Mouse (Mus musculus) lung, postnatal 36 days (tissue): Measurements from ENCODE around the gene Atp4b.
A peak's percentile ranks its signal among the peaks of the same experiment; 100 is the strongest.

ENCODE experiments used
- DNase-seq: peaks from one replicate; pipeline ENCODE4 v3.0.0; 2022; ENCODE audit warnings: mixed read lengths

The Atp4b gene

DNA sequence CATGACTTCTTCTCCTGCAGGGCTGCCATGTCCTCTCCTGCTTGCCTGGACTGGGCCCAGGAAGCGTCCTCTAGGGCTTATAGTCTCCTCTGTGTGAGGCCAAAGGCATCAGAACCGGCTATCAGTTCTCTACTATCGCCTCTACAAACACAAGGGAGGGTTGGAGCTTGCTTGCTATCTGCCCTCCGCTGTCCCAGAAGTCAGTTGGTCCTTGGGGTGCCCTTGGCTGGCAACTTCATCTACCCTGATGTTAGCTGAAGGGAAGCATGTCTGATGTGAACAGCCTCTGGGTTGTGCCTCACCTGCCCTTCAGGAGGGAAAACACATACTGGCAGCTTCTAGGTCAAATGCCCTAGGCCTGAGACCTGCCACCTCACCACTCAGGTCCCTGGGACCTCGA is at the start of gene Atp4b:
TSS of gene Atp4b (minus strand) at position 101 of the 400 bp plus-strand sequence.
- no peak for DNase-seq

DNA sequence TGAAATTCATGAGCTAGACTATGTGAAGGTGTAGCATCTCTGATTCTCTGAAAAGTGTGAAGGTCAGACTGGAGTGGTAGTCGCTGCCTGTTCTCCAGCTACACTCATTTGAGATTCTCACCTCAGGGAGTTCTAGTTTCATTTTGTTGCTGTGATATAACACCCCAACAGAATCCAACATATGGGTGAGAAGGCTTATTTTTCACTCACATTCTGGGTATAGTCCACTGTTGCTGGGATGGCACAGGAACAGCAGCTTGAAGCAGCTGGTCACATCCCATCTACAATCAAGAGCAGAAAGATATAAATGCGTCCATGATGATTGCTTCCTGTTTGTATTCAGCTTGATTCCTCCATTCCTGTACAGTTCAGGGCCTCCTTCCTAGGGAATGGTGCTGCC is 45.5 kb upstream of the Atp4b start:
- DNase-seq, result no peak

DNA sequence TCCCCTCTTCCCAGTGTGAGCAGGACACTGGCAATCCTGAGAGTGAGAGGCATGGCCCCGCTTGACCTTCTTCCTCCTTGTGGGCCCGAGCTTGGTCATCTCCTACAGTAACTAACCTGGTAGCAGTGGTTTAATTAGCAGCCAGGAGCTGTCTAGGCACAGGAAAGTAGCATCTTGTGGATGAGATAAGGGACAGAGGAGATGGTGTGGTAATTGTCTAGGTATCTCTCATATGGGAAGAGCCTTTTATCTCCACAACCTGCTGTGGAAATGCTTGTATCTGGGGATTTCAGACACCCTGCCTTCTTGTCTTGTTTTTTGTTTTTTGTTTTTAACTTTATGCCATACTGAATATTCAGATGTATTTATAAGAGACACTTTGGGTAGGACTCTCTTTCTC is 40.9 kb upstream of the Atp4b start:
- DNase-seq, result no peak

DNA sequence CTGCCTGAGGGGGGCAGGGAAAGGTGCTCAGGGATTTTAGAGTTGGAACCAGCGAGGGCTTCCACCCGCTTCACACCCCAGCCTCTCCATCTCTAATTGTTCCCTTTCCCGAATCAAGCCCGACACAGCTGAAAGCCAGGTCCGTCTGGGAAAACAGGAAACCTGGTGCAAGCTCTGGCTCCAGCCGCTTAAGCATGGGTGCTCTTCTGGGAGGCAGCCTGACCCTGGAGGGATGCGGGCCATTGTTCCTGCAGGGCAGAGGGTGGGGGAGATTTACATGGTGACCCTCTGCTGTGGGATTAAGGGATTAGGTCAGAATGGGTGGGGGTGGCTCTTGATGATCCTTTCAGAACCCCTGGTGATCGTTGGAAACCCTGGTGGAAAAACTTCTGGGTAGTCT is 39.4 kb upstream of the Atp4b start:
- DNase-seq, result no peak

DNA sequence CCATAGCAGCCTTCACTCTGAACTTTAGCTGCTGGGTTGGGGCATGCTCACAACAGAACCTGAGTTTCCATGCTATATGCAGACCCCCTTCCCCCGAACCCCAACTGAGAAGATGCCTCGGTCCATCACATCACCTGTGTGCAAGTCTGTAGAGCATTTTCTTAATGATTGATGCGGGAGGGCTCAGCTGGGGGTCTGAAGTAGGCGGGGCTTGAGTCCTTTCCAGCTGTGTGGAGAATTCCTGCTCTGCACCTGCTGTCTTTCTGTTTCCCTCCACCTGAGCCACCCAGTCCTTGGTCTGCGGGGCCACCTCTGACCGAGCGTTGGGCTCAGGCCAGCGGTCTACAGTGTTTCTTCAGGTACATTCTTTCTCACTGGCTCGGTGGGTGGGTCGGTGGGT is 38.3 kb upstream of the Atp4b start, which contains the start of gene Tmem255b:
TSS of gene Tmem255b (plus strand) at position 301 of the 400 bp plus-strand sequence.
- DNase-seq, result no peak

DNA sequence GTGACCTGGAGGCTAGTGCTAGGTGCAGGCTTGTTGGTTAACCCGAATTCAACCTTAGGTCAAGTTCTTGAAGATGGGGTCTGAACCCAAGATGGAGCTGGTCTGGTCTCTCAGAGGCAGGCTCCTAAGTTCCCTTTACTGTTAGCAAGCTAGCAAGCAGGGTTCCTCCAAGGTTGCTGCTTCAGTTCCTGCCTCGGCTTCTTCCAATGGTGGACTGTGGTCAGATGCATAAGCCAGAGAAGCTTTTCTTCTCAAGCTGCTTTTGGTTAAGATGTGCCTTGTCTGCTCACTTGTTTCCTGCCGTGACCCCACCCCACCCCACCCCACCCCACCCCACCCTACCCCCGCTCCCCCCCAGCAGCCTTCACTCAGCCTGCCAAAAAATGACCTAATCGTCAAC is 36.5 kb upstream of the Atp4b start:
- no peak for DNase-seq

DNA sequence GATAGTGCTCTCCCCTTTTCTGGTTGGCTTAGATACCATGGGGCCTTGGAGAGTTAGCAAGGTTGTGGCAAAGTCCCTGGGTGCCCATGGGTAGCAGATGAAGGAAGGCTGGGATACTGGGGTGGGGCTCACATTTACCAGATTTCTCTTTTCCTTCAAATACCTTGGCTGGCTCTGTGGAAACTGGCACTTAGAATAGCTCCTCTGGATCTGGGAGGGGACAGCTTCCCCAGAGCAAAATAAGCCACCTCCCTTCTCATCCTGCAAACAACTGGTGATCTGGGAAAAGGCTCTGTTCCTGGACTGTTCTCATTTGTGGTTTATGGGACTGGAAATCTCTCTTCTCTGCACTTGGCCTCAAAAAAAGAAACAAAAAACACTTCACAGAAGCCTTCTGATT is 34.2 kb upstream of the Atp4b start:
- no peak for DNase-seq

DNA sequence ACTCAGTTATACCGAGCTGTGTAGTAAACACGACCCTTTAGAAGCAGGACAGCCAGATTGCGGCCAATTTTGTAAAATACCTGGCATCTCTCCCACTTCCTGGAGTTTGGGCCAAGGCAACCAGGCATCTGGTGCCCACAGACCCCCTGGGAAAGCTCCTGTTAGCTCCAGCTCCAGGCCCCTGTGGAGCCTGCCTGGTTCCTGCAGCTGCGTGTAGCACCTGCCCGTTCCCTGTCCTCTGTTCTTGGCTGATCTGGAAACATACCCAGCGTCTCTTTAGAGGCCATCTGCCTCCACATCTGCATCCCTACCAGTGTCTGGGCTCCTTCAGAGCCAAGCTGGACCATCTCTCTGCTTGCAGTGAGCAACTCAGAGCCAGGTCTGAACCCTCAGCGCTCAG is 33.8 kb upstream of the Atp4b start:
- DNase-seq, result no peak

DNA sequence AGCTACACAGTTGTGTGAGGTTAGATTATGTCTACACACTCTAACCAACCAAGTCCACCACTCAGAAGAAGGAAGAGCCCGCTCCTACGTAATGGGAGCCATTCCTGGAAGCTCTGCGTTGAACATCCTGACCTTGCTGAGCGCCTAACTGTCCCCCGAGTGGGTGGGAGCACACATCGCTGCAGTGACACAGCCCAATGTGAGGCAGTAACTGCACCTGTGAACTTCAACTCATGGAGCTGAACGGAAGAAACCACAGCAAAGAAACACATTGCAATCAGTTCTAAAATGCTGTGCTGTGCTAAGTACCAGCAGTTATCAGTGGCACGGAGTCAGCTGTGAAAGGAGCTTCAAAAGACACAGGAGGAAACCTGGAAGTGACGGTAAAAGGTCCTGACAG is 31.5 kb upstream of the Atp4b start:
- no peak for DNase-seq

DNA sequence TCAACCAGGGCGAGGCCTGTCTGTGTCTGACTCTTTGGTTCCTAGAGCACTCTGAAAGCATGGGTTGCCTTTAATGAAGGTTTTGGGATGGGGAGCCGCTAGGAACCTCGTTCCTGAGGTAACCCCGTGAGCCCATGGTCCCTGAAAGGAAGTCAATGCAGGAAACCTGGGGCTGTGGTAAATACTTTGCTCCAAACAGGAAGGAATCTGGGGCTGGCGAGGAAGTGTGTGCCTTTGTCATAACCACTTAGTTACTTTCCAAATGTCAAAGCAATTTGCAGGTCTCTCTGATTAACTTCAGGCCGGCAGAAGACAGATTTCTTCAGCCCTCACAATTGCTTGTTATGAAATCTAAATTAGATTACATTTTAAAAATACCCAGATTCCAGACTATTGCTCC is 30.7 kb upstream of the Atp4b start:
- peak; percentile 7 for DNase-seq

DNA sequence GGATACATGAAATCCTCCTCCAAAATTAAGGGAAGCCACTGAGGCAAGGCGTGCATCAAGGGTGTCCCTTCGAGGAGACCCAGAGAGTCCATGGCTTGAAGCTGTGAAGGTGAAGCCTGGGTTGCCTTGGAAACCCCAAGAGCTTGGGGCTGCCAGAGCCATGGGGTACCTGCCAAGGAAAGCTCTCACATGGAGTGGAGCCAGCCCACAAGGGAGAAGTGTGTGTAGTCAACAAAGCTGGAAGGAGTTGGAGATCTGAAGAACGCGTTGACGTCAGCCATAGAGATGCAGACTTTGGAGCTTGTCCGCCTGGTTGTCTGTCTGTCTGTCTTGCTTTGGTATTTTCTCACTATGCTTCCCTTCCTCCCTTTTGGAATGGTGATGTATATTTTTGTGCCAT is 24.3 kb upstream of the Atp4b start:
- DNase-seq, result peak; percentile 65

DNA sequence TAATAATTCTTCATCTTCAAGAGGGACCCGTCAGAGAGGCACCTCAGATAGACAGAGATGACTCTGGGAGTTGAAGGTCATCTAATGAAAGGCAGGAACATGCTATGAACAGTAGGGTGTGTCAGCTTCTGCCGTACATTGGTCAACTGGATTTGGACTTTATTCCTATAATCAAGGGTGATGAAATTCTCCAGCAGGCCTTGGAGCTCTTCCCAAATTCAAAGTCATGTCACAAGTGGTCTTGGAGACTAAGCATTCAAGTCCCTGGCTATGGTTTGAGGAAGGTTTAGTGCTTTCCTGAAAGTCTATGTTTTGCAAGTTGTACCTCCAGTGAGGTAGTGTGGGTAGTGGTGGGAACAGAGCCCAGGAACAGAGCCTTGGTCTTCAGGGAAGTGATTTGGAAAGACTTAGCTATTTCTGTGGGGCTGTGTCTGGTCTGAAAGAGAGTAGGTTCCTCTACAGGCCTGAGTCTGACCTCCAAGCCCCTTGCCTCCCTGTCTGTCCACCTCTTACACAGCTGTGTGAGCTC is 22.6 kb upstream of the Atp4b start:
- DNase-seq, result no peak

DNA sequence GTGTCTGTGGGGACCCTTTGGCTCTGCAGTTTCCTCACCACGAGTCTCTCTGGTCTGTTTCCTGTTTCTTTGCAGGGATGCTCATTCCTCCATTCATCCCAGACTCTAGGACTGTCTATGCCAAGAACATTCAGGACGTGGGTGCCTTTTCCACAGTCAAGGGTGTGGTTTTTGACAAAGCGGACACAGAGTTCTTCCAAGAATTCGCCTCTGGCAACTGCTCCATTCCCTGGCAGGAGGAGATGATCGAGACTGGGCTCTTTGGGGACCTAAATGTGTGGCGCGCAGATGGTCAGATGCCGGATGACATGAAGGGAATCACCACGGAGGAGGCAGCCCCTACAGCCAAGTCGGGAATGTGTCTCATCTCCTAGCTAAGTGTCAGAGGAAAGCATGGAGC is 19.3 kb upstream of the Atp4b start:
- DNase-seq, result no peak

DNA sequence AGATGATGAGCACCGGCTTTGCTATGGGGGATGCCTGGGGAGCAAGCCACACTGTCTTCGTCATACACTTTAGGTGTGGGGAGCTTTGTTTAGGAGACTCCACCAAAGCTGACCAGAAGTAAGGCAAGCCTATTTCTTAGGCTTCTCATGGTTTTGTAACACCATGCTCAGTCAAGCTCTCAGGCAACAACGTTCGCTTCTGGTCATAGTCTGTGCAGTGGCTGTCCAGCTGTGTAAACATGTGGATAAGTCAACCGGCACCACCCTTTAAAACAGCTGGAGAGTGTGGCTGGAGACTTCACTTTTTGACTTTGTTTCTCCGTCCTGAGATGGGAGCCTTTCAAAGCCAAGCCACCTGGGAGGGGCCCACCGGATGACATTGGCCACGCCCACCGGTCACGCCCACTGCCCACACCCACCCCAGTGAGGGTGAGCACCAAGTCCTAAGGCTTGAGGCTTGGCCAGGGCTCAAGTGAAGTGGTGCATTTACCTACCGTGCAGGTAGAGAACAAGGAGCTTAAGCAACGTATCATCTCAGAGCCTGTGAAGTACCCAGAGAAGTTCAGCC is 17.3 kb upstream of the Atp4b start:
- DNase-seq, result peak; percentile 6

DNA sequence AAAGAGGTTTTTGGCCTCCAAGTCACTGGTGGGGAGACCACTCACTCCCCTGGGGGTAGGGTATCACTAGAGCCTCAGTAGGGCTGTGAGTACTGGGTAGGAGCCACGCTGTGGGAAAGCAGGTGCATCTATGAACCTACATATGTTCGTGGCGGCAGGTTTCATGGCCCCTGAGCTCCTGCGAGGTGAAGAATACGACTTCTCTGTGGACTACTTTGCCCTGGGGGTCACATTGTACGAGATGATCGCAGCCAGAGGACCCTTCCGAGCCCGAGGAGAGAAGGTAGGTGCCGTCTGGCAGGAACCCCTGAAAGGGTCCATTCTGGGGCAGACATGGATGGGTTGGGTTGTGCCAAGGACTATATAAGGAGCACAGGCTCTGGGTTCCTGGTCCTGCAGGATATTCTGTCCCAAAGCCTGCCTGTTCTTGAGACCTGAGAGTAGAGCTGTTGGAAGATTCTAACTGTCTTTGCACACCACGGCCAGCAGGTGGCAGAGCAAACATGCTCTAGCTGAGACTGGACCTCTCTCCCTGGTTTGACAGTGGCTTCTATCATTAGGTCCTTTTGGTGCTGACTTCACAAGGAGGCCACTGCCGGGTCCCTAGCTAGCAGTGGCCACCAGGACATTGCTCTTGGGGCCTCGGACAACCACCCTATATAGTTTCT is 16.4 kb upstream of the Atp4b start:
- peak; percentile 51 for DNase-seq

DNA sequence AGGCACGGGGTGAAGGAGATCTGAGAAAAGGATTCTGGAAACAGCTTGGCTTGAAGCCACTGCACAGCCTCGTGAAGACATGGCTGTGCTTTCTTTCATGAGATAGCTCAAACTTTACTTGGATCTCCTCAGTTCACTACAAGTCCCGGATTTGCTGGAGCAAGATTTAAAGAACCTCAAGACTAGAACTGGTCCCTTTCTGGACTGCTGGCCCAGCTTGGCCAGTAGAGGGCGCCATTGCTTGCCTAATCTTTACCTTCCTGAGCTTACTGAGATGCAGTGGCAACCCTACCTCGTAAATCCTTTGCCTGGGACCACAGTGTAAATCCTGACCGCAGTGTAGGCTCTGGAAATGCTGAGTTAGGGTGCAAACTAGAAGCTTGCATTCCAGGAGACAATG is 15.0 kb upstream of the Atp4b start:
- peak; percentile 73 for DNase-seq

DNA sequence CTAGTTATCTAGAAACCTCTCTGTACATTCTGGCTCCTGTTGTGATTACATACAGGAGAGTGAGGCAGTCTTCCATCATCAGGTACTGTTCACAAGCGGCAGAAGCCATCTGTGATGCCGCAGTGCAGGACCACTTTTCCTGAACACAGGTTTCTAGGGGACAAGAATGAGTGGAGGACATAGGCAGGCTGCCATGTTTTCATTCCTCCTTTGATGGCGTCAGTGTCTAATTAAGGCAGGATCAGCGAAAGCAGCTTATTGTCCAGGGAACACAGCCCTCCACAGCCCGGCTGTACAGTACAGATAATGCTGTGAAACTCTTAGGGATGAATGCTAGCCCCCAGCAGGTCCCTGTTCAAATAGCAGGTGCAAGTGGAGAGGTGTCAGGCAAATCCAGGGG is 9.4 kb upstream of the Atp4b start:
- no peak for DNase-seq

DNA sequence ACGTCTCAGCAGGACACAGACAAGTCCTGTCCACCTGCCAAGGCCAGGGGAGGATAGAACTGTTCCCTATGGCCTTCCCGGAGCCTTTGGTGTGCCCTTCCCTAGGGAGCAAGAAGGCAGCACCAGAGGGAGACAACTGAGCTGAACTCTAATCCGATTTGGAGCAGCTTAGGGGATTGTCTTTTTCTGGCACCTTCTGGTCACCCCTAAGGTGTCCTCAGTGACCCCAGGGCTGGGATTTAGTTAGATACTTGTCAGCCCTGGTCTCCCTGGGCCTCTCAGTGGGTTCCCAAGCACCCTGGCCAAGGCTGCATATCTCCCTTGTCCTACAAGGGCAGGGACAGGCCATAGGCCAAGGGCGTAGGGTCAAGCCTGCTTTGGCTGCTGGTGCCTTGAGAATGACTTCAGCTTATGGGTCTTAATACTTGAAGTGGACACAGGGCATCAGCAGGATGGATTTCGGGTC is 8.1 kb upstream of the Atp4b start, which contains the start of gene Grk1:
TSS of gene Grk1 (plus strand) at position 416 of the 466 bp plus-strand sequence.
- no peak for DNase-seq

DNA sequence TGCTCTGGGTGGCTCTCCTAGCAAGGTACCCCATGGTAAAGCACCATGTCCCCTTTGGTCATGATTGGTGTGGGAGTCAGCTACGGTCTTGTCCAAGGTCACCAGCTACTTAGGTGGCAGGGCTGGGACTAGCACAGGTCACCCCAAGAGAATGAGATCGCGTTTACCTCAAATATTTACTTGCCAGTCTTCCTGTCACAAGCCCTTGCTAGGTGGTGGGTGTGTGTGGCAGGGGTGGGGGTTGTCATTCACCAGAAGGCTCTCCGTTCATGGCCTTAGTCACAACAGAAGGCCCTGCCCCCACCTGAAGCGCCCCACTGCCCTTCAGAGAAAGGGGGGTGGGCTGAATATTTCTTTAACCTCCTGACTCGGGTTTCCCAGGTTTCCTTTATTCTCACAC is 6.9 kb upstream of the Atp4b start:
- no peak for DNase-seq

DNA sequence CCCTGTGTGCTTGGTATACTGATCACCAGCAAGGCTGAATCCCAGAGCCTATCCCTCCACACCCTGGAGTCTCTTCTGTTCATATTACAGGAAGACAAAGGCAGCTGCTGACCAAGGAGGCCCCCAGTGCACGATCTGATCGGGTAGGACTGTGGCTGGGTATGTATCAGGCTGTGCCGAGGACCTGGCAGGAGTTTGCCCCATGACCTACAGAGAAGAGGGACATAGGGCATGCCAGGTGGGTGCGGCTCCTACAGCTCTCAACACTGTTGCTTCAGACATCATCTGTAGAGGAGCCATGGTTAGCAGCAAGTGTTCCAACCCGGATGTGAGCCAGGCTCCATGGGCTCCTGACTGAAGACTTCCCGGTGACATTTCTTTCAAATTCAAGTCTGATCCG is 2.8 kb downstream of the Atp4b start:
- no peak for DNase-seq

DNA sequence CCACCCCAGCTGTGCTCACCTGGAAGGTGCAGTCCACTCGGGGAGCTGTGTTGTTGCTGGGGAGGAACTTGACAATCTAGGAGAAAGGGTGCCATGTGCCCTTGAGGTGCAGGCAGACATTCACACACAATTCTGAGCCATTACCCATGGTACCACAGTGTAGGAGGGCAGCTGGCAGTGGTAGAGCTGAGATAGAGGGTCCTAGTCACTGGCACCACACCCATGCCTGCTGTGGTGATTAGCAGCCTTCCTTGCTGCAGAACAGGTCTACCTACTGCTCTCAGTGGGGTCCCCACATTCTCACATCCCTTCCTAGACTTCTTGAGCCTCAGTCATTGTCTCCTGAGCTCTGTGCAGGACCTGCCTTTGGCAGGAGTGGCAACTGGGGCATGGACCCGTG is 7.9 kb downstream of the Atp4b start:
- no peak for DNase-seq

DNA sequence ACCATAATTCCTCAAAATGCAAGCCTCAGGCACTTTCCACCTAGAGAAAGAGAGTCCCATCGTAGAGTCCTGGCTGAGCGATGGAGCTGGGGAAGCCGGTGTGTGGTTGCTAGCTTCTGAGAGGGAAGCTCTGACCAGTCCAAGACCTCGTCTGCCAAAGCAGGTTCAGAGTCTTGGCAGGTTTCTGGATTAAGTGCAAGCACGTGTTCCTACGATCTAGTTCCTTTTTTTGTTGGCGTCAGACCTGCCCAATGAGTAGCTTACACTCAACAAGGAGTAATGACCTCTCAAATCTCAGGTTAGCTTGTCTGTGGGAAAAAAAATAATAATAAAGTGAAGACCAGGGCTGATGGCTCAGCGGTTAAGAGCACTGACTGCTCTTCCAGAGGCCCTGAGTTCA is 8.9 kb downstream of the Atp4b start:
- DNase-seq, result no peak

DNA sequence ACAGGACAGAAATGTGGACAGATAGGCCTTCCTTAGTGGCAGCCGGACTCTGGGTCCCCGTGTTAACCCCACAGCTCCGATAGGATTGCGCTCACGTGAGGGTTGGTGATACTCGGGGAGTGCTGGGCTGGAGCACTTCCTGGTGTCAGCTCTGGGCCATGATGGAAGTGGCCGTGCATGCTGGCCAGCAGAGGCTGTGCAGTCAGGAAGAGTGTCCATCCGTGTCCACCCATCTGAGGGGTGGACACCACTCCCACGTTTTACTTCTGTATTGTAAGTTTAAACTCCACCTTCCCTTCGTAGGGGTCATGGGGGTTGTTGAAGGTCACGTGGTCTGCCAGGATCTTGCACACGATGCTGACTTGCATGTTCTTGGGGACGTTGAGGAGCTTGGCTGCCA is 10.3 kb downstream of the Atp4b start:
- DNase-seq, result no peak

DNA sequence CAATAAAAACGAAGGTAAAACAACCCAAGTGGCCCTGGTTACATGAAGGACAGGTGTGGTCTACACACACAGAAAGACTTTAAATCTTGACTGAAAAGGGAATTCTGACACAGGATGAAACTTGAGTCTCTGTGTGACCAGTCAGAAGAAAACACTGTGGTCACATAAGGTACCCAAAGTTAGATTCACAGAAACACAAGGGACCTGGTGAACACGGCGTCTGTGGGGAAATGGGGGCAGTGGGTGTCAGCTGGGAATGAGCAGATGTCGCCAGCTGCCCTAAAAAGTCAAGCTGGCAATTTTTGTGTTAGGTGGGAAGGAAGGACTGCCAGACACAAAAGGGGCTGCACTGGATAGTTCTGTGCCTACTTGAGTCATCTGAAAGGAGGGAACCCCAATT is 13.6 kb downstream of the Atp4b start:
- no peak for DNase-seq

DNA sequence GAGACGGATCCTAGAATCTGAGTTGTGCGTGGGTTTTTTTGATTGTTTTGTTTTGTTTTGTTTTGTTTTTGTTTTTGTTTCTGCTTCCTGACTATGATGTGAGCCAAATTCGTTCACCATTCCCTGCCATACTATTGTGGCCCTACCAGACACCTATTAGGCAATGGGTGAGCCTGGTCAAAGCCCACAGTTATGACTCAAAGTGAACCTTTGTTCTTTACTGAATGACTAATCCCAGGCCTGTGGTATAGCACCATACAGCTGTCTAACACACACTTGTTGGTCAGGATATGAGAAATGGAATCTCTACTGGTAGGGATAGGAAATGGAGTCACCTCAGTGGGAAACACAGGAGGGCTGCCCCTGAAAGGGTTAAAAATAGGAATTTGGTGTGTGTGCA is 14.1 kb downstream of the Atp4b start:
- DNase-seq, result no peak
